Mouse (Mus musculus) cortical plate, adult 2 months (tissue): Measurements from ENCODE around the gene Psmd14. TPM values are rescaled to one million over a fixed set of nuclear protein-coding genes. Genes with fewer than 3 reads are reported as not detected.
A peak's percentile ranks its signal among the peaks of the same experiment; 100 is the strongest.

Experiments used
- H3K27ac ChIP-seq: fragments of 200-500 bp; 2 replicates; pipeline ENCODE4 v1.5.1; 2012; ENCODE audit warnings: low read length, control low read depth, inconsistent platforms; ENCODE audit not compliant: insufficient read depth
- H3K4me1 ChIP-seq: fragments of 200-500 bp; 2 replicates; pipeline ENCODE4 v1.6.1; 2011; ENCODE audit warnings: low read length; ENCODE audit not compliant: control insufficient read depth, insufficient read depth
- H3K4me3 ChIP-seq: fragments of 200-500 bp; 2 replicates; pipeline ENCODE4 v1.5.1; 2011; ENCODE audit warnings: mild to moderate bottlenecking, low read length, control low read depth; ENCODE audit not compliant: insufficient read depth
- CTCF ChIP-seq: fragments of 200-500 bp; IDR thresholded peaks from 2 replicates; pipeline ENCODE4 v1.5.1; 2011; ENCODE audit warnings: mild to moderate bottlenecking, control low read depth, low read length; ENCODE audit not compliant: insufficient read depth; ENCODE audit errors: extremely low read depth
- POLR2A ChIP-seq: fragments of 200-500 bp; IDR thresholded peaks from 2 replicates; pipeline ENCODE4 v1.6.1; 2011; ENCODE audit warnings: mild to moderate bottlenecking, low read length, control low read depth; ENCODE audit not compliant: insufficient read depth; ENCODE audit errors: extremely low read depth
- polyA plus RNA-seq: library from polyadenylated mRNA; depleted of rRNA; stranded (reverse); fragments of >200 nt; gene quantifications from 2 replicates; pipeline ENCODE4 v1.2.3, GENCODE M21; 2012

The Psmd14 gene
- polyA plus RNA-seq, 1 experiment = 89.2 TPM

DNA sequence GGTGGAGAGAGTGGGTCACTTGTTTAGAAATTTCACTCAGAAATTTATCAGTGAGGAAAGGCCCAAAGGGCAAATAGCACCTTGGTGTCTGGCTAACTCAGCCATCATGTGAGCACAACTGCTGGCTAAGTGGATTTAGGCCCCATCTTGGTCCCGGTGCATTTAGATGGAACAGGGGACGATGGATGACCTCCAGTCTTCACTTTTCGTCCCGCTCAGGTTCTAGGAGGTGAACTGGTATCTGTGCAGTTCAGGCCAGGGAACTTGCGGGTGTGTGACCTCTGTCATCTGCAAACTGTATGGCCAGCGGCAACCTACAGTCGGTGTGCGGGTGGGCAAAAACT lies 99.6 kb downstream of the Psmd14 start:
- Histone ChIP-seq H3K4me1 (no peaks in the 10 kb centered on the region; the same call in 1 of the 2 replicates), H3K4me3 (peak overlapping the region; percentile 29), H3K27ac (peak overlapping the region; percentile 94)
- TF ChIP-seq CTCF (no peak), POLR2A (no peak)

- Histone ChIP-seq H3K4me3 (peak overlapping the region; percentile 29), H3K4me1 (no peaks in the 10 kb centered on the region; the same call in 1 of the 2 replicates), H3K27ac (peak overlapping the region; percentile 94)
- no peak for TF ChIP-seq POLR2A
- TF ChIP-seq CTCF = no peak
Observed at GRCm38 (mm10) chr2:61811507-61812421, 100.3 kb downstream of the Psmd14 start.

GRCm38 (mm10) chr2:61812536-61812935 lies 101.0 kb downstream of the Psmd14 start:
- Histone ChIP-seq H3K27ac (peak overlapping the region; percentile 65), H3K4me1 (no peaks in the 10 kb centered on the region; the same call in 1 of the 2 replicates), H3K4me3 (peak overlapping the region; percentile 29)
- no peak for TF ChIP-seq POLR2A
- no peak for TF ChIP-seq CTCF

DNA sequence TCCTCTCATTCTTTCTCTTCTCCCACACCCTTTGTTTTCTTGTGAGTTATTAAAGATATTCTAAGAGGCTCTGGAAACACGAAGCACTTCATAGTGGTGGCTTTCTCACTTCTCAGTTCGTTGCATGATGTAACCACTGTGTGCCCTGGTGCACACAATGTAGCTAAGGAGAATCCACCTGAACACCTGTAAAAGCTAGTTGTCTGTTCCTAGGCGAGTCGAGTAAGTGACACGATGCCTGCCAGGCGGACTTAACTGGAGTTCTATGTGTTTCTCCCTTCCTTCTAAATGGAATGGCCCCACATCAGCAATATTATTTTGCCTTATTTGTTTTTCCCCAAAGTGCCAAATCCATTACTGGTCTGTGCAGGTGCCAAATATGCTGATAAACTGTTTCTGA lies 101.6 kb downstream of the Psmd14 start:
- Histone ChIP-seq H3K4me1 (no peaks in the 10 kb centered on the region; the same call in 1 of the 2 replicates), H3K4me3 (peak overlapping the region; percentile 29), H3K27ac (peak overlapping the region; percentile 78; the same call in 1 of the 2 replicates)
- TF ChIP-seq POLR2A = no peak
- TF ChIP-seq CTCF = no peak

GRCm38 (mm10) chr2:61813521-61813920 lies 102.0 kb downstream of the Psmd14 start:
- Histone ChIP-seq H3K27ac (no peak overlapping the region), H3K4me3 (peak overlapping the region; percentile 29; the same call in 1 of the 2 replicates), H3K4me1 (no peaks in the 10 kb centered on the region; the same call in 1 of the 2 replicates)
- TF ChIP-seq POLR2A (no peak), CTCF (no peak)

DNA sequence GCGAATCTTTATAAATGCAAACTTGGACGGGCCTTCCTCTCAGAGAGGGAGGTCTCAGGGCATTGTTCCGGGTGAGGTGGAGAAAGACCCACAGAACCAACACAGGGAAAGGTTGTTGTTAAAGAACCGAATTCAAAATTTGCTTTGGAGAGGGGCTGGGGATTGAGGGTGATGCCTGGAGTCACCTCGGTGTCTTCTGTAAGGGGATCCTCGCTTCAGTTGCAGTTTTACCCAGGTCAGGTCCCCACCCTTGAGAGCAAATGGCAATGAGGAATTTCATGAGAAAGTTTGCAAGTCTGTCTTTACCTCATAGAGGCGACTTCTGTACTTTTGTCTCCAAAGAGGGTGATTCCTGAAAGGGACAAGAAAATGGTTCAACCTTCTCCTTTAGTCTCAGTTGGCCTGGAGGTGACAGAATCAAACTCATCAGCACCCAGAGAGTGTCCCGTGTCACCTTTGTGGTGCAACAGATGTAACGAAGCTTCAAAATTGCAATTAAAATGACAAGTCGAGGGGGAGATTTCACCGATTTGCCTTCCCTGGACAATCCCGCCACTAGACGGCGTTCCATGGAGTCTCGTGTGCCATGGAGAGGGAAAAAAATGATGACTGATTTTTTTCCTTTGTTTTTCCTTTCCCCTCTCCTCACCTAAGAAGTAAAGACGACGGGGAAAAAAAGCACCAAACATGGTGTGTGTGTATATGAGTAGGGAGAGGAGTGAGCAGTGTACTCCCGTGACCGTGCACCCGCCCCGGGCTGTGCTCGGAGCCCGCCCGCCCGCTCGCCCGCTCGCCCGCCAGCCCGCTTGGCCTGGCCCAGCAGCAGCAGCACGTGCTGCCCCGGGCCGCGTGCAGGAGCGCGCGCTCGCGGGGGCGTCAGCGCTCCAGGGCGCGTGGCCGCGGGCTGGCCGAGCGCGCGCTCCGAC lies 103.3 kb downstream of the Psmd14 start:
- peak overlapping the region; percentile 60 for H3K27ac ChIP-seq
- H3K4me3 ChIP-seq = peak overlapping the region; percentile 29
- H3K4me1 ChIP-seq = no peaks in the 10 kb centered on the region; the same call in 1 of the 2 replicates
- peak; percentile 49 for TF ChIP-seq CTCF
- TF ChIP-seq POLR2A = no peak

- Histone ChIP-seq H3K4me1 (no peaks in the 10 kb centered on the region; the same call in 1 of the 2 replicates), H3K27ac (peak overlapping the region; percentile 92), H3K4me3 (peak overlapping the region; percentile 29; the same call in 1 of the 2 replicates)
- TF ChIP-seq POLR2A (peak; percentile 43; the same call in 1 of the 2 replicates), CTCF (no peak)
Observed at GRCm38 (mm10) chr2:61815583-61816313, 104.3 kb downstream of the Psmd14 start.

DNA sequence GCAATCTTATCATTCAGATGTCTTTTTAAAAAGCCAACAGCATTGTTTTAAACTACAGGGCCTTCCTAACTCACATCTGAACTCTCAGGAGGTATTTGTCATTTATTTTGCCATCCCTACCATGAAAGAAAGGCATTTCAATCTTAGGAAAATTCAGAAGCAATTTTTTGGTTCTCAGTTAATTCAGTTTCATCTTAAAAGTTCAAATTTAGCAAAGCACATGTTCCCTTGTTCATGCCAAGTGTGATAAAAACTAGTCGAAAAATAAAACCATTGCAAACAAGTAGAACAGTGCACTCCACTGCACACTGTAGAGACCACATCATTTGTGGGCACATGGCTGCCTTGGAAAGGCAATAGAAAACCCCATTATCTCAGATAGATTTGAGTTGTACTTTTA lies 106.7 kb downstream of the Psmd14 start:
- Histone ChIP-seq H3K4me1 (no peaks in the 10 kb centered on the region; the same call in 1 of the 2 replicates), H3K27ac (no peak overlapping the region)
- TF ChIP-seq POLR2A = no peak
- TF ChIP-seq CTCF = no peak

GRCm38 (mm10) chr2:61820203-61820602 lies 108.7 kb downstream of the Psmd14 start:
- Histone ChIP-seq H3K4me3 (no peak overlapping the region), H3K4me1 (no peaks in the 10 kb centered on the region), H3K27ac (no peak overlapping the region)
- TF ChIP-seq CTCF = no peak
- no peak for TF ChIP-seq POLR2A

More for the DNA sequence above, 106.7 kb downstream of the Psmd14 start:
- H3K4me3 ChIP-seq = no peak overlapping the region
